Mouse (Mus musculus) lung, postnatal 0 days (tissue): ENCODE data around the gene Cyp3a59. TPM values are rescaled to one million over a fixed set of nuclear protein-coding genes. Genes with fewer than 3 reads are reported as not detected.
"Not testable (repeated sequence)": the region's sequence is repeated elsewhere in the genome, so short reads cannot be mapped to it uniquely, and the experiment has no call there.

Experiments used
- ATAC-seq: fragments of 200-750 bp; cut with Nextera tagmentation; 2 replicates; pipeline ENCODE4 v1.8.0; 2017; ENCODE audit warnings: moderate library complexity
- DNase-seq: peaks from one replicate; pipeline ENCODE4 v3.0.0-alpha.2; 2016; ENCODE audit warnings: low spot score
- H3K27ac ChIP-seq: fragments of 300-500 bp; sonication (generic); 2 replicates; pipeline ENCODE4 v1.5.1; 2014; ENCODE audit warnings: antibody characterized with exemption, mild to moderate bottlenecking, low read length, mixed read lengths
- H3K27me3 ChIP-seq: fragments of 300-500 bp; sonication (generic); replicated peaks from 2 replicates; pipeline ENCODE4 v1.6.1; 2014; ENCODE audit warnings: low read length, mixed read lengths; ENCODE audit not compliant: insufficient read depth
- H3K36me3 ChIP-seq: fragments of 300-500 bp; sonication (generic); 2 replicates; pipeline ENCODE4 v1.6.1; 2014; ENCODE audit warnings: low read length, mixed read lengths; ENCODE audit not compliant: insufficient read depth
- H3K4me1 ChIP-seq: fragments of 300-500 bp; sonication (generic); 2 replicates; pipeline ENCODE4 v1.6.1; 2014; ENCODE audit warnings: antibody characterized with exemption, low read depth, low read length, mixed read lengths; ENCODE audit not compliant: insufficient read depth
- H3K4me2 ChIP-seq: fragments of 300-500 bp; sonication (generic); replicated peaks from 2 replicates; pipeline ENCODE4 v1.6.1; 2014; ENCODE audit warnings: low read depth, mild to moderate bottlenecking, low read length, moderate library complexity, mixed read lengths
- H3K4me3 ChIP-seq: fragments of 300-500 bp; sonication (generic); 2 replicates; pipeline ENCODE4 v1.5.1; 2014; ENCODE audit warnings: low read depth, low read length
- H3K9ac ChIP-seq: fragments of 300-500 bp; sonication (generic); replicated peaks from 2 replicates; pipeline ENCODE4 v1.6.1; 2014; ENCODE audit warnings: low read depth, mild to moderate bottlenecking
- H3K9me3 ChIP-seq: fragments of 300-500 bp; sonication (generic); 2 replicates; pipeline ENCODE4 v1.6.1; 2016; ENCODE audit warnings: low read length, mixed read lengths
- CTCF ChIP-seq: IDR thresholded peaks from 2 replicates; pipeline ENCODE4 v1.5.1; 2016; ENCODE audit warnings: antibody characterized with exemption, mild to moderate bottlenecking
- EP300 ChIP-seq: IDR thresholded peaks from 2 replicates; pipeline ENCODE4 v1.6.1; 2016; ENCODE audit warnings: antibody characterized with exemption, mild to moderate bottlenecking, control low read depth
- WGBS: fragments of 180-500 bp; shearing (Covaris S2); extraction: QIAGEN DNeasy Blood & Tissue Kit; methylation state at CpG from one replicate; pipeline ENCODE4 v1.1.7; 2014; 5-methylcytosine and 5-hydroxymethylcytosine counted together
- polyA plus RNA-seq: library from polyadenylated mRNA; unstranded; fragments of >200 nt; fragmentation: Nextera tagmentation; extraction: Ambion mirVana; gene quantifications from 2 replicates; pipeline ENCODE4 v1.2.1, GENCODE M21; 2015

The Cyp3a59 gene
- not detected in 2 replicates for polyA plus RNA-seq

DNA sequence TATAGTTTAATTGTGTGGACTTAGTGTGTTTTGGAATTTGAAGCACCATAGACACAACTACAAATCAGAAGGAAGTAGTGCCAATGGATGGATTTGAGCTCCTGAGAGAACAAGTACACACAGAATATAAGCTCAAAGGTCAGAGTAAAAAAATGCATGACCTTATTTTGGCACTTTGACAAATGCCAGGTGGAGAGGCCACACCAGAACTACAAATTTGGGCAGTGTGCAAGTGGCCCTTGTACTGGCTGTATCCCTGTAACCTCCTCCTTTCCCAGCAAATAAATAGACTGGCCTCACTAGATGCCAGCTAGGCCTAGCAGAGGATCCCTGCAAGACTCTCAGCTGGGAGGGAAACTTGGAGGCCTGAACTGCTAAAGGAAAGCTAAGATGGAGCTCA, at the start of gene Cyp3a59:
Gene Cyp3a59 (plus strand): TSS at position 313 of the 400 bp plus-strand sequence.
- not testable (repeated sequence) for H3K27me3 ChIP-seq, DNase-seq, H3K4me1 ChIP-seq, H3K9ac ChIP-seq, H3K36me3 ChIP-seq, H3K4me2 ChIP-seq, H3K4me3 ChIP-seq, H3K9me3 ChIP-seq, H3K27ac ChIP-seq, ATAC-seq

DNA sequence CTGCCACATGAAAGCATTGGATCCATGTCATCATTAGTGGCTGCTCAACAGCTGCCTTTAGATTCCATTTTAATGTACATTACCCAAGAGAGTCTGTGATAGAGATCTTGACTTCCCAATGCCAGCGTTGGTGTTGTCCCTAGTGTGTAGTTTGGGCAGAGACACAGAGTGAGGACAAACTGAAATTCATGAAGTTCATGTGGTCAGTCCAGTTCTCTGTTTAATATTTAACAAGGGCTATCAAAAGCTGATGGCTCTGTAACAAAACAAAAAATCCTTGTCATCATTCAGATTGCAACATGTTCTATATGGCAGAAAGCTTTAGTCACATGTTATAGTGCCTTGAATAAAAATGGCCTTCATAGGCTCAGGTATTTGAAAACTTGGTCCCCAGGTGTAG, 9.0 kb upstream of the Cyp3a59 start:
- Histone ChIP-seq H3K4me2 (no peak overlapping the region), H3K4me1 (no peaks in the 10 kb centered on the region), H3K4me3 (no peak overlapping the region), H3K27ac (no peak overlapping the region), H3K36me3 (no peaks in the 10 kb centered on the region), H3K9ac (no peak overlapping the region), H3K9me3 (no peaks in the 10 kb centered on the region), H3K27me3 (no peaks in the 10 kb centered on the region)
- 54% methylated on average over 1 of the region's 1 CpGs for WGBS
- no peak for ATAC-seq
- TF ChIP-seq CTCF = no peak
- no peak for TF ChIP-seq EP300
- DNase-seq = no peak

DNA sequence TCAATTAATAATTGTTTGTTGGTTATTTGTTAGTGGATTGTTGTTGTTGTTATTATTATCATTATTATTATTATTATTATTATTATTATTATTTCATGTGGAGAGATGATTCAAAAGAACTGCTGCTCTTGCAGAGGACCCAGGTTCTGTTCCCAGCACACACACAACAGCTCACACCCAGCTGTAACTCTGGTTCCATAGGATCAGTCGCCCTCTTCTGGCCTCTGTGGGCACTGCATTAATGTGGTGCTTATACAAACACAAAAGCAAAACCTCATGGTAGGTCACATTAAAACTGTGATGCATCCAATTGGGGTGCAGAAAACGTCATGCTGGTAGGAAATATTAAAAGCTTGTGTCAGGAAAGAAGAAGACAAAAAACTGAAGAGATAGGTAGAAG, 68.8 kb downstream of the Cyp3a59 start:
- TF ChIP-seq CTCF (no peak), EP300 (no peak)
- Histone ChIP-seq H3K36me3 (no peaks in the 10 kb centered on the region), H3K27me3 (no peaks in the 10 kb centered on the region), H3K9ac (no peak overlapping the region), H3K9me3 (no peaks in the 10 kb centered on the region), H3K4me1 (no peaks in the 10 kb centered on the region), H3K27ac (no peak overlapping the region), H3K4me2 (no peak overlapping the region), H3K4me3 (no peak overlapping the region)
- no peak for ATAC-seq
- 20% methylated on average over 2 of the region's 2 CpGs for WGBS
- no peak for DNase-seq

DNA sequence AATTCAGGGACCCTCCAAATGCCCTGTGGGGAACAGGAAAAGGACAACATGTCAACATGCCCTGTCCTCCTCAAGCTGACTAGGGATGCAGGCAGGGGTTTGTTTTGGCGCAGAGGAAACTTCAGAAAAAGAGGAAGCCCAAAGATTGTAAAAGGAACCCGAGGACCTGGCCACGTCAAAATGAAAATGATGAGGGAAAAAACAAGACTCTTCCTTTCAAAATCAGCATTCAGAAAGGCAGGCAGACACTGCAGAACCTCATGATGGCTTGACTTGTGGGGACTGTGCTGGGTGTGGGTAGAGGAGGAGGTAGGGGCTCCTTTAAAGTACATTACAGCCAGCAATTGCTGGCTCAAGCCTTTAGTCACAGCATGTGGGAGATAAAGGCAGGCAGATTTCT, 71.4 kb downstream of the Cyp3a59 start:
- Histone ChIP-seq H3K4me2 (no peak overlapping the region), H3K9ac (no peak overlapping the region), H3K36me3 (no peaks in the 10 kb centered on the region), H3K4me1 (no peaks in the 10 kb centered on the region), H3K27ac (no peak overlapping the region), H3K9me3 (no peaks in the 10 kb centered on the region), H3K27me3 (no peaks in the 10 kb centered on the region), H3K4me3 (no peak overlapping the region)
- no peak for TF ChIP-seq CTCF
- no peak for TF ChIP-seq EP300
- 57% methylated on average over 3 of the region's 3 CpGs for WGBS
- ATAC-seq (no peak), DNase-seq (no peak)

DNA sequence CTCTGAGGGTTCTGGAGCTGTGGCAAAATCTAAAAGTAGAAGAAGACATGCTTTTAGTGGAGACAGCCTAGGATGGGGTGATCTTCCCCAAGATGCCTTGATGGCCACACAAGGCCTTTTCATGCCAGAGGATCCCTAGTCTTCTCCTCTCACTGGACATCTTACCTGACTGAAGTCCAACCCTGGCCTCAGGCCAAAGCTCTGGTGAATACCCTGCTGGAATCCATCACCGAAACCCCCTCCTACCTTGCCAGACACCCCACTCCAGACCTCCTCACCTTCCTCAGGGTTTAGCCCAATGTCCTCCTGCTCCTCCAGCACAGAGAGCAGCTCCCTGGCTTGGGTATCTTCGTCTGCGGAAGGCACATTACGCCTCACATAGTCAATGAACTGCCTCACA, 79.3 kb downstream of the Cyp3a59 start:
- not testable (repeated sequence) for H3K36me3 ChIP-seq, H3K4me1 ChIP-seq, H3K27ac ChIP-seq, H3K4me3 ChIP-seq, H3K4me2 ChIP-seq, H3K9ac ChIP-seq, H3K27me3 ChIP-seq, ATAC-seq, DNase-seq, H3K9me3 ChIP-seq
- 85% methylated on average over 4 of the region's 4 CpGs for WGBS

DNA sequence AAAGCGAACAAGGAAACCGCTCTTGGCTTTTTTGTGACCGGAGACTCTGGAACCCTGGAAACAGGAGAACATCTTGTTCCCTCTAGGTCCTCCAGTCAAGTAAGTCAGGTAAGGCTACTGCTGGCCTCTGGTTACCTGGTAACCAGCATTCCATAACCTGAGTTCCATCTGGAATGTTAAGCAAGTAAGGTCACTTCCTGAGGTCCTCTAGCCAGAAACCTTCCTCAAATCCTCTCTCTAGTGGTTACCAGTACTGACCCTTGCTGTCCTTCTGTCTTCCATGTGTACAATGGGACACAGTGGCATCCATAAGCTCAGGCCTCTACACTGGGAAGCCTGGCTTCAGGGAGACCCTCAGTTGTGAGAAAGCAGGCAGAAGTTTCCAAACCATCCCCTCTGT, 81.4 kb downstream of the Cyp3a59 start, which contains the start of gene Gm5565:
Gene Gm5565 (minus strand): TSS at position 101 of the 400 bp plus-strand sequence.
- DNase-seq, H3K27ac ChIP-seq, H3K27me3 ChIP-seq, H3K9ac ChIP-seq, ATAC-seq, H3K4me2 ChIP-seq, H3K4me3 ChIP-seq, H3K9me3 ChIP-seq, H3K36me3 ChIP-seq, H3K4me1 ChIP-seq: not testable (repeated sequence)
- whole genome bisulfite sequencing = 100% methylated on average over 3 of the region's 3 CpGs

Other genes with a start within 250 kb of the Cyp3a59 start
- 0.05 TPM in 1 of 2 replicates, not detected in the other for gene Cyp3a11, start 199.3 kb upstream of the Cyp3a59 start, polyA plus RNA-seq
- 0.08 TPM in 1 of 2 replicates, not detected in the other for gene Cyp3a25, start 69.6 kb upstream of the Cyp3a59 start, polyA plus RNA-seq
- not detected in 2 replicates for gene Gm5565, start 81.3 kb downstream of the Cyp3a59 start, polyA plus RNA-seq
- gene Gm6309, start 91.5 kb downstream of the Cyp3a59 start, polyA plus RNA-seq = not detected in 2 replicates
- 0.36 TPM in 1 of 2 replicates, not detected in the other for gene 1700001J03Rik, start 106.0 kb downstream of the Cyp3a59 start, polyA plus RNA-seq
- 42.6 and 44.9 TPM in 2 replicates for gene Rnf6, start 142.3 kb downstream of the Cyp3a59 start, polyA plus RNA-seq
- gene Cdk8, start 152.0 kb downstream of the Cyp3a59 start, polyA plus RNA-seq = 12.1 and 12.4 TPM in 2 replicates